Mouse (Mus musculus): Measurements from ENCODE around the gene Ccr6. TPM values are rescaled to one million over a fixed set of nuclear protein-coding genes. Genes with fewer than 3 reads are reported as not detected.

Ccr6 gene
- not detected in 2 replicates for polyA plus RNA-seq (2015; fragmentation: Nextera tagmentation; extraction: Ambion mirVana)

GRCm38 (mm10) chr17:8235743-8236142 lies at the start of gene Ccr6:
Ccr6 (plus strand) TSS chr17:8236043.

GRCm38 (mm10) chr17:8282821-8283525 lies 47.1 kb downstream of the Ccr6 start, which contains the start of gene Mpc1:
Mpc1 (plus strand) TSS chr17:8282904.

Other genes with a start within 250 kb of the Ccr6 start
- not detected in 2 replicates for gene Gm49673, start 88.3 kb upstream of the Ccr6 start, polyA plus RNA-seq (2015; fragmentation: Nextera tagmentation; extraction: Ambion mirVana)
- 24.5 and 25.5 TPM in 2 replicates for gene Rnaset2a, start 87.9 kb upstream of the Ccr6 start, polyA plus RNA-seq (2015; fragmentation: Nextera tagmentation; extraction: Ambion mirVana)
- 10.1 and 11.7 TPM in 2 replicates for gene Fgfr1op, start 70.5 kb upstream of the Ccr6 start, polyA plus RNA-seq (2015; fragmentation: Nextera tagmentation; extraction: Ambion mirVana)
- gene Mpc1, start 46.9 kb downstream of the Ccr6 start, polyA plus RNA-seq (2015; fragmentation: Nextera tagmentation; extraction: Ambion mirVana): 383 and 451 TPM in 2 replicates
- 81.3 and 91.8 TPM in 2 replicates for gene Sft2d1, start 75.1 kb downstream of the Ccr6 start, polyA plus RNA-seq (2015; fragmentation: Nextera tagmentation; extraction: Ambion mirVana)
- 0.06 TPM in 1 of 2 replicates, not detected in the other for gene Prr18, start 101.4 kb downstream of the Ccr6 start, polyA plus RNA-seq (2015; fragmentation: Nextera tagmentation; extraction: Ambion mirVana)
- not detected in 2 replicates for gene T2, start 119.9 kb downstream of the Ccr6 start, polyA plus RNA-seq (2015; fragmentation: Nextera tagmentation; extraction: Ambion mirVana)
- gene T, start 198.4 kb downstream of the Ccr6 start, polyA plus RNA-seq (2015; fragmentation: Nextera tagmentation; extraction: Ambion mirVana): not detected in 2 replicates

Measured in urinary bladder, postnatal 0 days (tissue).